Mouse (Mus musculus): ENCODE results near the gene Gpkow.
A peak's percentile ranks its signal among the peaks of the same experiment; 100 is the strongest.
"Not testable (repeated sequence)": the region's sequence is repeated elsewhere in the genome, so short reads cannot be mapped to it uniquely, and the experiment has no call there.

The Gpkow gene

DNA sequence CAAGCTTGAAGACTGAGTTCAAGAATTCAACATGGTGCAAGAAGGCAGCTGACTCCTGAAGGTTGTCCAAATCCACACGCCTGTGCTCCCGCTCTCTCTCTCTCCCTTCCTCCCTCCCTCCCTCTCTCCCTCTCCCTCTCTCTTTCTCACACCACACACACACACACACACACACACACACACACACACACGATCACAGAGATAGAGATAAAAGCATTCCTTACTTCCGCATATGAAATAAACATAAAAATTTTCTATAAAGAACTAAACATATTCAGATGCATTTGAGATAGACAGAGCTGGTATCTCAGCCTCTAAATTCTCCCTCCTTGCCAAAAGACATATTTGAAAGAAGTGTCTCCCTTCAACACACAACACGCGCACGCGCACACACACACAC, 48.5 kb downstream of the Gpkow start:
- no peak for DNase-seq (ENCODE audit: low read depth, low spot score)

DNA sequence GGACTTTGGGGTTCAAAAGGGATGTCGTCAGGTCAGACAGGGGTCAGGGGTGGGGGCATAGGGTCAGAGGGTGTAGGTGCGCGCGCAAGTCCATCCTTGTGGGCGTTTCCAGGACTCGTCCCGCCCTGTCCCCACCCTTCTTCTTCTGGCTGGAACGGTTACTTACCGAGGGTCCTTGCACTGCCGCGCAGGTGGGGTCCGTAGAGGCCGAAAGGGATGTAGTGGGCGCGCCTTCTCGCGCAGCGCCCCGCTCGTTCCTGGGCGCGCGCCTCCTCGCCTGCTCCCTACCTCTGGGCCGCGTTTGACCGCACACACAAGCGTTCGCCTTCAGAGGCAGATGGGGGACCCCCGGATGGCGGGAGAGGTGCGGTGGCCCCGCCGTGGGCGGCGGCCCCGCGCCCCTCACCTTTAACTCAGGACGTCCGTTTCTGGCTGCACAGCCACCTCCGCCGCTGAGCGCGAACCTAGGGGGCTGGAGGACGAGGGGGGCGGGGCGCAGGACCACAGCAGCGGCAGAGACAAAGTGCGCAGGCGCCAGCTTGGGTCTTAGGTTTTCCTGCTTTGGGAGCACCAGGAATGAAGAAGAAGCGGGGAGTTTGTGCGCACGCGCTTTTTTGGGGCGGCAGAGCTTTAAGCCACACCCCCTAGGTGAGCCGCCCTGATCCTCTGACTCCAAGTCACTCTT, 53.6 kb downstream of the Gpkow start, which contains the start of gene Ccdc120:
Gene Ccdc120 (minus strand): TSS at position 474 of the 685 bp plus-strand sequence.
- peak; percentile 83 for DNase-seq (ENCODE audit: low read depth, low spot score)

DNA sequence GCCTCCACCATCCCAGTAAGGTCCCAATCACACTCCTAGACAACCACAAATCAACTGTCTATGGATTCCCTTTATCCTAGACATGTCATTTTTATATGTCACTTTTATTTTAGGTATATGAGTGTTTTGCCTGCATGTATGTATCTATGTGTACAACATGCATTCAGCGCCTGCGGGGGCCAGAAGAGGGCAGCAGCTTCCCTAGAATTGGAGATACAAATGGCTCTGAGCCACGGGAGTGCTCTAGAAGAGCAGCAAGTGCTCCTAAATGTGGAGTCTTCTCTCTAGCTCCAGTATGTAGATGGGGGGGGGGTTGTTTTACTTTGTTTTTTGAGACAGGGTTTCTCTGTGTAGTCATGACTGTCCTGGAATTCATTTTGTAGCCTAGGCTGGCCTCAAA, 56.7 kb downstream of the Gpkow start:
- DNase-seq (ENCODE audit: low read depth, low spot score), result not testable (repeated sequence)

All from mesoderm, embryonic 11.5 days (tissue).